Mouse (Mus musculus) heart, embryonic 15.5 days (tissue): ENCODE measurements around the gene Zc3h15. TPM values are rescaled to one million over a fixed set of nuclear protein-coding genes. Genes with fewer than 3 reads are reported as not detected.

Experiments used
- ATAC-seq: fragments of 200-750 bp; cut with Nextera tagmentation; replicated peaks from 2 replicates; pipeline ENCODE4 v1.8.0; 2017; ENCODE audit warnings: low read depth, moderate TSS enrichment; ENCODE audit not compliant: insufficient number of reproducible peaks, insufficient read depth, low FRiP score
- H3K27ac ChIP-seq: fragments of 300-500 bp; sonication (generic); 2 replicates; pipeline ENCODE4 v1.5.1; 2015; ENCODE audit warnings: mild to moderate bottlenecking, inconsistent platforms
- H3K27me3 ChIP-seq: fragments of 300-500 bp; sonication (generic); 2 replicates; pipeline ENCODE4 v1.6.1; 2015; ENCODE audit warnings: inconsistent platforms
- H3K36me3 ChIP-seq: fragments of 300-500 bp; sonication (generic); 2 replicates; pipeline ENCODE4 v1.6.1; 2015; ENCODE audit warnings: mild to moderate bottlenecking, inconsistent platforms
- H3K4me1 ChIP-seq: fragments of 300-500 bp; sonication (generic); replicated peaks from 2 replicates; pipeline ENCODE4 v1.6.1; 2015; ENCODE audit warnings: inconsistent platforms
- H3K4me2 ChIP-seq: fragments of 300-500 bp; sonication (generic); 2 replicates; pipeline ENCODE4 v1.6.1; 2015; ENCODE audit warnings: inconsistent platforms, mild to moderate bottlenecking, moderate library complexity
- H3K4me3 ChIP-seq: fragments of 300-500 bp; sonication (generic); 2 replicates; pipeline ENCODE4 v1.5.1; 2015; ENCODE audit warnings: mild to moderate bottlenecking, inconsistent platforms
- H3K9ac ChIP-seq: fragments of 300-500 bp; sonication (generic); 2 replicates; pipeline ENCODE4 v1.6.1; 2015; ENCODE audit warnings: mild to moderate bottlenecking, inconsistent platforms
- H3K9me3 ChIP-seq: fragments of 300-500 bp; sonication (generic); replicated peaks from 2 replicates; pipeline ENCODE4 v1.6.1; 2016; ENCODE audit warnings: inconsistent platforms
- WGBS: fragments of 180-500 bp; shearing (Covaris S2); methylation state at CpG from one replicate; pipeline ENCODE4 v1.1.7; 2015; ENCODE audit warnings: mixed read lengths; 5-methylcytosine and 5-hydroxymethylcytosine counted together
- polyA plus RNA-seq: library from polyadenylated mRNA; unstranded; fragments of >200 nt; fragmentation: Nextera tagmentation; extraction: Ambion mirVana; gene quantifications from 2 replicates; pipeline ENCODE4 v1.2.1, GENCODE M21; 2015

Zc3h15 gene
- polyA plus RNA-seq: 72.6 and 103 TPM in 2 replicates

DNA sequence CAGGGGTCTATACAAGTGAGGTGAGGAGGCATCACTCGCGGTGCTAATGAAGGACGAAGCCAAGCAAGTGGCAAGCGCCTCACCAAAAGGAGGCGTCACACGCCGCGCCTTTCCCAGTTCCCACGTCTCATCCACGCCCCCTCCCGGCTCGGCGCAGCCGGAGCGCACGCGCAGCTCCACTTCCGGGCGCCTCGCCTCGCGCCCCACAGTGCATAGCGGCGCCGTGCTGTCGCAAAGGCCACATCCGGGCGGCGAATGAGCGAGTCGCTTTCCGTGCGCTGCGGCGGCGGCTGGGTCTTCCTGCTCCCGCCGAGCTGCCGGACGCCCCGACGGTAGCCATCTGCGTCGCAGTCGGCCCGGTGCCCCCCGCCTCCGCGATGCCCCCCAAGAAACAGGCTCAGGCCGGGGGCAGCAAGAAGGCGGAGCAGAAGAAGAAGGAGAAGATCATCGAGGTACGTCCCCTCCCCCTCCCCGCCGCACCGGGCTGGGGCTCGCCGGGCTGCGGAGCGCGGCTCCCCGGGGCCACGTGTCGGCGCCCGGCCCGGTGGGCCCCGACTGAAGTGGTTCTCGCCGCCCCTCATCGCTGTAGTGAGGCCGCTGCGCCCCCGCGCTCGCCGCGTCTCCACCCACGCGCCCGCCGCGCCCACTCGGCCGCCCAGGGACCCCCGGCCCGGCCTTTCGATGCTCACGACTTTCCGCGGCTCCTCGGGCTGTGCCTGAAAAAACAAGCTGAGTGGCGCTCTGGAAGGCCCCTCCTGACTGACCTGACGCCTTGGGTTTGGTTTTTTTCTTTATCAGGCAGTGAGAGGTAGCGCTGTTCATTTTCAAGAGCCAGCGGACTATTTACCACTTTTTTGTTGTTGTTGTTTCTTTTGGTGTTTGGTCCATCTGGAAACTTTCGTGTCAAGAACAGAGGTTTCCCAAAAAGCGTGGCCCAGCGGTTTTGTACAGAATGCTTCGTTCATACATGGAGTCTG lies at the start of gene Zc3h15:
Zc3h15 (plus strand) TSS at position 160 of the 977 bp plus-strand sequence.
- Histone ChIP-seq H3K27me3 (no peaks in the 10 kb centered on the region), H3K4me2 (peak within 1 kb of the TSS; percentile 82), H3K9ac (peak within 1 kb of the TSS; percentile 97), H3K9me3 (no peaks in the 10 kb centered on the region), H3K4me1 (peaks cover 8% of the 10 kb centered on the region), H3K4me3 (peak within 1 kb of the TSS; percentile 96), H3K27ac (peak within 1 kb of the TSS; percentile 90), H3K36me3 (no peaks in the 10 kb centered on the region)
- under 1% methylated on average over 95 of the region's 100 CpGs for WGBS
- peak; percentile 99 for ATAC-seq

DNA sequence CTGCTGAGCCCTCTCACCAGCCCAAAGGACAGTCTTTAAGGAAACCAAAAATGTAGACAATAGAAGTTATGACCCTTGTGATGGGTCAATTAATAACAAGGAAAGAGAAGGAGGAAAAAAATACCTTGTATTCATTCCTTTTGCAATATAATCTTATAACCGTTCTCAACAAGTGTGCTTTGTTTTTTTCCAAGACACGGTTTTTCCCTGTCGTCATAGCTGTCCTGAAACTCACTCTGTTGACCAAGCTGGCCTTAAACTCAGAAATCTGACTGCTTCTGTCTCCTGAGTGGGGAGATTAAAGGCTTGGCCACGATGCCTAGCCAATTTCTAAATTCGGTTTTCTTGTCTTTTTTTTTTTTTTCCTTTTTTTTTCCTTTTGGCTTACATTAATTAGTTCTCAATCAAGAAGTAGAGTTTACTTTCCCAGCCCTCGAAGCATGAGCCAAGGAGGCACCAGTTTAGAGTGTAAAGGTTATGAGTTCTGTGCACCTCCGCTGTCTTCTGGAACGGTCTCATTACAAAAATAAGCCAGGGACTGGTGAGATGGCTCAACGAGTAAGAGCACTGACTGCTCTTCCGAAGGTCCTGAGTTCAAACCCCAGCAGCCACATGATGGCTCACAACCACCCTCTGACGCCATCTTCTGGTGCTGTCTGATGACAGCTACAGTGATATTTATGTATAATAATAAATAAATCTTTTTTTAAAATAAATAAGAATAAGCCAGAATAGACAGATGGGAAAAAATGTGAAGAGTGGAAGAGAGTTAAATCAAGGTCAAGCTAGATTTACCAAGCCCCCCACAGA lies 23.5 kb upstream of the Zc3h15 start:
- Histone ChIP-seq H3K4me2 (no peak overlapping the region), H3K27me3 (no peaks in the 10 kb centered on the region), H3K27ac (no peak overlapping the region), H3K36me3 (no peaks in the 10 kb centered on the region), H3K9ac (no peak overlapping the region), H3K9me3 (no peaks in the 10 kb centered on the region), H3K4me1 (no peaks in the 10 kb centered on the region; the same call in 1 of the 2 replicates), H3K4me3 (no peak overlapping the region)
- no peak for ATAC-seq
- 86% methylated on average over 11 of the region's 11 CpGs for WGBS

- Histone ChIP-seq H3K4me2 (no peak overlapping the region), H3K27ac (no peak overlapping the region), H3K4me1 (no peaks in the 10 kb centered on the region; the same call in 1 of the 2 replicates), H3K9ac (no peak overlapping the region), H3K36me3 (no peaks in the 10 kb centered on the region), H3K27me3 (no peaks in the 10 kb centered on the region), H3K4me3 (no peak overlapping the region), H3K9me3 (no peaks in the 10 kb centered on the region)
- ATAC-seq: no peak
- 64% methylated on average over 4 of the region's 4 CpGs for WGBS
Measured at GRCm38 (mm10) chr2:83621511-83621910, 22.7 kb upstream of the Zc3h15 start.

DNA sequence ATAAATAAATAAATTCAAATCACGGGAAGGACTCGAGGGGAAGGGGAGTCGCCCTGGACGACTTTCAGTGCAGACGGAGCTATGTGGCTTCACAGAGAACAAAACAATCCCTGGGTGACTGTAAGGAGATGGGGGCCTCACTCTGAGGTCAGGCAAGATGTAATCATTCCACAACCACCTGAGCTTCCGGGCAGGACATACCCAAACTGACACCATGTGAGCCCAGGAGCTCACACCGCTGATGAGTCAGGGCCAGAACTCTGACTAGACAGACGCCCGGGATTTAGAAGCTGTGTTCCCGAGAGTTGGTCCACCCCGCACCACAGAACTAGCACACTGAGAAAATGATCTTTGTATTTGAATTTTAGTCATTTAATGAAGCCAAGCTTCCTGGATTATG lies 21.4 kb upstream of the Zc3h15 start:
- Histone ChIP-seq H3K27me3 (no peaks in the 10 kb centered on the region), H3K9ac (no peak overlapping the region), H3K4me1 (no peaks in the 10 kb centered on the region; the same call in 1 of the 2 replicates), H3K27ac (no peak overlapping the region), H3K9me3 (no peaks in the 10 kb centered on the region), H3K4me3 (peak overlapping the region; percentile 2; the same call in 1 of the 2 replicates), H3K36me3 (no peaks in the 10 kb centered on the region), H3K4me2 (peak overlapping the region; percentile 32)
- WGBS: 34% methylated on average over 11 of the region's 11 CpGs
- no peak for ATAC-seq

GRCm38 (mm10) chr2:83624045-83624444 lies 20.2 kb upstream of the Zc3h15 start:
- Histone ChIP-seq H3K9me3 (no peaks in the 10 kb centered on the region), H3K9ac (no peak overlapping the region), H3K27ac (no peak overlapping the region), H3K4me1 (no peaks in the 10 kb centered on the region; the same call in 1 of the 2 replicates), H3K4me2 (no peak overlapping the region), H3K27me3 (no peaks in the 10 kb centered on the region), H3K36me3 (no peaks in the 10 kb centered on the region), H3K4me3 (no peak overlapping the region)
- no peak for ATAC-seq
- WGBS: 62% methylated on average over 4 of the region's 4 CpGs

- H3K27me3 ChIP-seq: no peaks in the 10 kb centered on the region
- H3K9me3 ChIP-seq: no peaks in the 10 kb centered on the region
- ATAC-seq: no peak
- no peak overlapping the region for H3K9ac ChIP-seq
- H3K4me1 ChIP-seq: no peaks in the 10 kb centered on the region; the same call in 1 of the 2 replicates
- WGBS: 29% methylated on average over 10 of the region's 10 CpGs
- peak overlapping the region; percentile 22; the same call in 1 of the 2 replicates for H3K4me2 ChIP-seq
- no peaks in the 10 kb centered on the region for H3K36me3 ChIP-seq
- no peak overlapping the region for H3K4me3 ChIP-seq
- H3K27ac ChIP-seq: no peak overlapping the region
Measured at GRCm38 (mm10) chr2:83625226-83626108, 18.8 kb upstream of the Zc3h15 start.

DNA sequence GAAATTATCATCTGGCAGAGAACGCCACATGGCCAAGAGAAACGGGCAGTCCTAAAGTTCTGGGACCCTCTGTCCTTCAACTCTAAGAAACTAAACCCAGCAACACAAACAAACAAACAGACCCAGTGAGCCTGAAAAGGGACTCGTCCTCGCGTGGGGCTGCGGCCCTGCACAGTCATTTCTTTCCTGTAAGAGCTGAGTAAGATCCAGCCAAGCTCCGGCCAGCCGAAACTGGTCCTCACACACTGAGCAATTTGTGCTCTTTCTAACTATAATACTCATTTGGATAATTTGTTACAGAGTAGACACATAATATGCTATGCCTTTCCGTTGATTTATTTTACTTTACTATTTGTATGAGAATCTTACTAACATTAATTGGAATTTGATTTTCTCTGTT lies 17.4 kb upstream of the Zc3h15 start:
- H3K27me3 ChIP-seq: no peaks in the 10 kb centered on the region
- no peak overlapping the region for H3K4me3 ChIP-seq
- WGBS: 73% methylated on average over 9 of the region's 9 CpGs
- no peaks in the 10 kb centered on the region for H3K9me3 ChIP-seq
- no peak for ATAC-seq
- no peak overlapping the region for H3K4me2 ChIP-seq
- H3K9ac ChIP-seq: no peak overlapping the region
- H3K4me1 ChIP-seq: no peaks in the 10 kb centered on the region; the same call in 1 of the 2 replicates
- H3K36me3 ChIP-seq: no peaks in the 10 kb centered on the region
- H3K27ac ChIP-seq: no peak overlapping the region

DNA sequence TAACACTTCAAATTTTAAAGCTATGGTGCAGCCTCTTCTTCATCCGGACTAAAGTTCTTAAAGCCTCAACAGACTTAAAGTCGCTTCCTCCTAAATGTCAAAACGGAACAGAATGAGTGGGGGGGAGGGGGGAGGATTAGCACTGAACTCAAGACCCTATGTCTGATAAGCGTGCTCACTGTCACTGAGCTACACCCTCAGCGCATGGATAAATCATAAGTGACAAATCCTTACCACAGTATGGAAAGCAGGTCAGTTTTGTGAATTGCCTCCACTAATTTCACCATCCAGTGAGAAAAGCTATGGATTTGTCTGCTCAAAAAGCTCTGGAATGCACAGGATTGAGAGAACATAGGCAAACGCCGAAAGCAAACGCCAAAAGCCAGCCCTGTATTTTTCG lies 16.7 kb upstream of the Zc3h15 start:
- 77% methylated on average over 9 of the region's 9 CpGs for WGBS
- H3K4me3 ChIP-seq: no peak overlapping the region
- ATAC-seq: no peak
- H3K4me1 ChIP-seq: no peaks in the 10 kb centered on the region; the same call in 1 of the 2 replicates
- no peak overlapping the region for H3K9ac ChIP-seq
- no peak overlapping the region for H3K27ac ChIP-seq
- no peak overlapping the region for H3K4me2 ChIP-seq
- H3K27me3 ChIP-seq: no peaks in the 10 kb centered on the region
- H3K9me3 ChIP-seq: no peaks in the 10 kb centered on the region
- no peaks in the 10 kb centered on the region for H3K36me3 ChIP-seq

DNA sequence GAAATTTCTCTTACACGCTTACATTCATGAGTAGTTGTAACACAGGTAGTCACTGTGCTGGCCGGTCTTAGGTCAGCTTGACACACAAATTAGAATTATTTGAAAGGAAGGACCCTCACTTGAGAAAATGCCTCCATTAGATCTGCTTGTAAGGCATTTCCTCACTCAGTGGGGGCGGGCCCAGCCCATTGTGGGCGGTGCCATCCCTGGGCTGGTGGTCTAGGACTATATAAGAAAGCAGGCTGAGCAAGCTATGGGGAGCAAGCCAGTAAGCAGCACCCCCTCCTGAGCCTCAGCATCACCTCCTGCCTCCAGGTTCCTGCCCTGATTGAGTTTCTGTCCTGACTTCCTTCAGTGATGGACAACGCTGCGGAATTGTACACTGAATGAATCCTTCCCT lies 16.3 kb upstream of the Zc3h15 start:
- ATAC-seq: no peak
- no peaks in the 10 kb centered on the region for H3K4me1 ChIP-seq
- no peak overlapping the region for H3K4me2 ChIP-seq
- no peaks in the 10 kb centered on the region for H3K9me3 ChIP-seq
- H3K27me3 ChIP-seq: no peaks in the 10 kb centered on the region
- WGBS: 92% methylated on average over 6 of the region's 6 CpGs
- H3K4me3 ChIP-seq: no peak overlapping the region
- H3K36me3 ChIP-seq: no peaks in the 10 kb centered on the region
- no peak overlapping the region for H3K9ac ChIP-seq
- no peak overlapping the region for H3K27ac ChIP-seq

DNA sequence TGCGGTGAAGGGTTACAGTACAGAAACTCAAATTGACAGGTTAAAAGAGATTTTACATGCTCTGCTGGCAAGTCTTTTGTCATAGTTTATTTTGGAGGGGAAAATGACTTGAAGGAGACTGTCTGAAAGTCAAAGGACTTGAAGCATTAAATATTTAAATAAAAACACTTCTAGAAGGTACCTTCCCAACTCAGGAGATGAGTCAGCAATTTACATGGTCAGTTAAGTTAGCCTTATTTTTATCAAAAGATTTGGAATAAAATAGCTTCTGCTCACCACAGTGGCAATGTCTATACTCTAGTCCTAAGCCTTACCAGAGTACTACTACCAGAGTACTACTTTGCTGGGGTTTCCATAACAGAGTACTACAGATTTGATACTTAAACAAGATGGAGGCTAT lies 2.2 kb upstream of the Zc3h15 start:
- Histone ChIP-seq H3K9me3 (no peaks in the 10 kb centered on the region), H3K4me3 (no peak overlapping the region), H3K9ac (no peak overlapping the region), H3K27ac (no peak overlapping the region), H3K27me3 (no peaks in the 10 kb centered on the region), H3K4me1 (peaks cover 8% of the 10 kb centered on the region), H3K36me3 (no peaks in the 10 kb centered on the region), H3K4me2 (no peak overlapping the region)
- 72% methylated on average over 1 of the region's 1 CpGs for WGBS
- no peak for ATAC-seq
